Mouse (Mus musculus) stomach, postnatal 0 days (tissue): ENCODE data around the gene Nr5a2. TPM values are rescaled to one million over a fixed set of nuclear protein-coding genes. Genes with fewer than 3 reads are reported as not detected.
A peak's percentile ranks its signal among the peaks of the same experiment; 100 is the strongest.

Source experiments
- ATAC-seq: fragments of 200-750 bp; cut with Nextera tagmentation; 2 replicates; pipeline ENCODE4 v1.8.0; 2017; ENCODE audit not compliant: low FRiP score, low TSS enrichment
- DNase-seq: peaks from one replicate; pipeline ENCODE4 v3.0.0-alpha.2; 2016; ENCODE audit warnings: low spot score
- H3K27ac ChIP-seq: fragments of 300-500 bp; sonication (generic); replicated peaks from 2 replicates; pipeline ENCODE4 v1.5.1; 2014; ENCODE audit warnings: mild to moderate bottlenecking, control low read depth
- H3K27me3 ChIP-seq: fragments of 300-500 bp; sonication (generic); 2 replicates; pipeline ENCODE4 v1.6.1; 2014; ENCODE audit warnings: low read length; ENCODE audit not compliant: control insufficient read depth, insufficient read depth
- H3K36me3 ChIP-seq: fragments of 300-500 bp; sonication (generic); 2 replicates; pipeline ENCODE4 v1.6.1; 2014; ENCODE audit warnings: low read length, mixed read lengths; ENCODE audit not compliant: control insufficient read depth, insufficient read depth
- H3K4me1 ChIP-seq: fragments of 300-500 bp; sonication (generic); replicated peaks from 2 replicates; pipeline ENCODE4 v1.6.1; 2014; ENCODE audit warnings: antibody characterized with exemption; ENCODE audit not compliant: control insufficient read depth, insufficient read depth
- H3K4me2 ChIP-seq: fragments of 300-500 bp; sonication (generic); replicated peaks from 2 replicates; pipeline ENCODE4 v1.6.1; 2014; ENCODE audit warnings: low read depth, mild to moderate bottlenecking, control low read depth, moderate library complexity
- H3K4me3 ChIP-seq: fragments of 300-500 bp; sonication (generic); 2 replicates; pipeline ENCODE4 v1.5.1; 2014; ENCODE audit warnings: low read depth, low read length, control low read depth
- H3K9ac ChIP-seq: fragments of 300-500 bp; sonication (generic); 2 replicates; pipeline ENCODE4 v1.6.1; 2014; ENCODE audit warnings: mild to moderate bottlenecking, low read length, control low read depth, mixed read lengths
- H3K9me3 ChIP-seq: fragments of 300-500 bp; sonication (generic); 2 replicates; pipeline ENCODE4 v1.6.1; 2016; ENCODE audit warnings: low read length; ENCODE audit not compliant: control insufficient read depth
- CTCF ChIP-seq: IDR thresholded peaks from 2 replicates; pipeline ENCODE4 v1.5.1; 2016; ENCODE audit warnings: antibody characterized with exemption, low read depth, mild to moderate bottlenecking, moderate library complexity
- EP300 ChIP-seq: optimal IDR thresholded peaks from 2 replicates; pipeline ENCODE3; 2016; ENCODE audit warnings: antibody characterized with exemption
- WGBS: fragments of 180-500 bp; shearing (Covaris S2); extraction: QIAGEN DNeasy Blood & Tissue Kit; methylation state at CpG from one replicate; pipeline ENCODE4 v1.1.7; 2014; 5-methylcytosine and 5-hydroxymethylcytosine counted together
- polyA plus RNA-seq: library from polyadenylated mRNA; unstranded; fragments of >200 nt; fragmentation: Nextera tagmentation; extraction: Ambion mirVana; gene quantifications from 2 replicates; pipeline ENCODE4 v1.2.1, GENCODE M21; 2015

The Nr5a2 gene
- polyA plus RNA-seq, 1 experiment from 2014 or later: 0.51 TPM

GRCm38 (mm10) chr1:136846081-136846480, 114.2 kb downstream of the Nr5a2 start:
- H3K9ac ChIP-seq: no peak overlapping the region
- H3K9me3 ChIP-seq: no peaks in the 10 kb centered on the region
- TF ChIP-seq EP300 (no peak), CTCF (no peak)
- ATAC-seq (no peak), DNase-seq (no peak)
- no peak overlapping the region for H3K27ac ChIP-seq
- H3K4me3 ChIP-seq: no peak overlapping the region
- H3K4me2 ChIP-seq: no peak overlapping the region
- no peaks in the 10 kb centered on the region for H3K4me1 ChIP-seq
- no peaks in the 10 kb centered on the region for H3K36me3 ChIP-seq
- no peaks in the 10 kb centered on the region for H3K27me3 ChIP-seq
- WGBS: 60% methylated on average over 2 of the region's 2 CpGs

- WGBS: 83% methylated on average over 9 of the region's 9 CpGs
- Histone ChIP-seq H3K27ac (no peak overlapping the region), H3K27me3 (no peaks in the 10 kb centered on the region), H3K4me2 (no peak overlapping the region), H3K36me3 (no peaks in the 10 kb centered on the region), H3K9me3 (no peaks in the 10 kb centered on the region), H3K4me1 (no peaks in the 10 kb centered on the region), H3K4me3 (no peak overlapping the region), H3K9ac (no peak overlapping the region)
- TF ChIP-seq EP300 (no peak), CTCF (no peak)
- DNase-seq: no peak
- no peak for ATAC-seq
Observed at GRCm38 (mm10) chr1:136845341-136845740, 114.9 kb downstream of the Nr5a2 start.

GRCm38 (mm10) chr1:136840512-136840911, 119.7 kb downstream of the Nr5a2 start:
- no peak for DNase-seq
- WGBS: 67% methylated on average over 7 of the region's 7 CpGs
- no peaks in the 10 kb centered on the region for H3K36me3 ChIP-seq

DNA sequence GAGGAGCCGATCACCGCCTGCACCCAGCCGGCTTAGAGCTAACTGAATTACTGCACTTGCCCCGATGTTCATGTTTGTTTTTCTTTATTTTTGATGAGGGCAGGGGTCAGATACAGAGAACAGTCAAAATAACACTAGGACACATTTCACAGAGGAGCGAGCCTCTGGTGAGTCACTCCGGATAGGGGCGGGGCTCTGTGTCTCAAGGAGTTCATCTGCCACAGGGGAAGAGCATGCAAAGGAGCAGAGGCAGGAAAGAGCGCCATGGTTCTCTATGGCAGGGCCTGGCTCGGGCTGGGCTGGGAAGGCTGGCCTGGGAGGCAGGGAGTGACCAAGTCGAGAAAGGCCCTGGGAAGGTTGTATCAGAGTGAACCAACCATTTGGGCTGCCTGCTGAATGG, 121.0 kb downstream of the Nr5a2 start:
- Histone ChIP-seq H3K36me3 (no peaks in the 10 kb centered on the region), H3K4me1 (no peaks in the 10 kb centered on the region), H3K27ac (no peak overlapping the region), H3K4me3 (no peak overlapping the region), H3K9ac (no peak overlapping the region), H3K9me3 (no peaks in the 10 kb centered on the region), H3K27me3 (no peaks in the 10 kb centered on the region), H3K4me2 (no peak overlapping the region)
- 56% methylated on average over 10 of the region's 10 CpGs for WGBS
- ATAC-seq: peak; percentile 18; the same call in 1 of the 2 replicates
- no peak for DNase-seq
- no peak for TF ChIP-seq EP300
- no peak for TF ChIP-seq CTCF

More at GRCm38 (mm10) chr1:136840512-136840911, 119.7 kb downstream of the Nr5a2 start:
- no peak overlapping the region for H3K4me2 ChIP-seq
- H3K27me3 ChIP-seq: no peaks in the 10 kb centered on the region
- no peak for ATAC-seq
- no peaks in the 10 kb centered on the region for H3K9me3 ChIP-seq
- no peak overlapping the region for H3K4me3 ChIP-seq
- H3K9ac ChIP-seq: no peak overlapping the region
- H3K4me1 ChIP-seq: no peaks in the 10 kb centered on the region
- TF ChIP-seq CTCF (no peak), EP300 (no peak)
- no peak overlapping the region for H3K27ac ChIP-seq

DNA sequence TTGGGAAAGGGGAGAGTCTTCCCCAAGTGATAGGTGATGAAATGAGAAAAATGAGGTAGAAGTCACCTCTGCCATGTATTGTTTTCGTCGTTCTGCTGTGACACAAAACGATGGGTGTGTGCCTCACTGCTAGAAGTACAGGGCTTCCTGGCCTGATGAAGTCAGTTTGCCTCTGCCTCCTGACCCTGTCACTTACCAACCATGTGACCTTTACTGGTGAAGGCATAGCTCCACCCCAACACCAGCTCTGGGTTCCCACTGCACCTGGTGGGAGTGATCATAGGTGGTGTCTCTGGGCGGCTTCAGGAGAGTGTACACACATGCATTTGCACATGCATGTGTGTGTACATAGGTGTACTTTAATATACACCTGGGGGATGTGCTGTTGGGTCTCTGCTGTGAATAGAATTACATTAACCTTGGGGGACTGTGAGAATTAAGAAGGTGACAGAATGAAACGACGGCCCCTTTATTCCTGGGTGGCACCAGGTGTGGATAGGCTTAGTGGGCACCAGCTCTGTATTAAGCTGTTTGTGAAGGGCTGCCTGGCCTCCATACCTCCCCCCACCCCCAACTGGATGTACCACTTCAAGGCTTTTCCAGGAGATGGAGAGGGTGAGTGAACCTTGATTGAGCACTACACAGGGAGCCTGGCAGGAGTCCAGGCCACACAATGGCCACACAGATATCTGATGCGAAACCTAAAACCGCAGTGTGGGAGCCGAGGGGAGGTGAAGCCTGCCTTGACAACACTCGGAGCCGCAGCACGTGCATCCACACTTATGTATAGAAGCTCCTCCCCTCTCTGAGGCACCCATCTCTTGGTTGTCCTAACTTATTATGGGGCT, 127.7 kb downstream of the Nr5a2 start:
- Histone ChIP-seq H3K9ac (no peak overlapping the region), H3K27me3 (no peaks in the 10 kb centered on the region), H3K36me3 (no peaks in the 10 kb centered on the region), H3K9me3 (no peaks in the 10 kb centered on the region), H3K4me1 (no peaks in the 10 kb centered on the region), H3K4me2 (no peak overlapping the region), H3K27ac (no peak overlapping the region), H3K4me3 (no peak overlapping the region)
- ATAC-seq (0 out of 2 replicates have a peak, but pooled peaks have one; percentile 15), DNase-seq (peak; percentile 42)
- 51% methylated on average over 12 of the region's 12 CpGs for WGBS
- TF ChIP-seq EP300 (no peak), CTCF (no peak)

DNA sequence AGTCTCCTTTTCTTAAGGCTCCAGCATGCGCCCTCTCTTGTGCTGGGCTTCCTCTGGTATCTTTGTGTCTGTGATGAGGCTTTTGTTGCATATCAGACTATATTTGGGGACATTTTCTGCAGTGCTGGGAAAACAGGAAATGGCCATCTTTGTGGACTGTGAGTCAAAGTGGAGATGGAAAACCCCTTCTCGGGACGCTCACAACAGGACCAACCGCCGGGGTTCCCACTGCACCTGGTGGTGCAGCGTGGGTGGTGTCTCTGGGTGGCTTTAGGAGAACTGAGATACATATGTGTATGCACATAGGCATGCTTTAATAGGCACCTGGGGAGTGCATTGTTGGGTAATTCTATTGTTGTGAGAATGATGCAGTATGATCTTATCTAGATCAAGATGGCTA, 129.3 kb downstream of the Nr5a2 start:
- no peak for DNase-seq
- Histone ChIP-seq H3K4me1 (no peaks in the 10 kb centered on the region), H3K9ac (no peak overlapping the region), H3K4me3 (no peak overlapping the region), H3K4me2 (no peak overlapping the region), H3K9me3 (no peaks in the 10 kb centered on the region), H3K27me3 (no peaks in the 10 kb centered on the region), H3K36me3 (no peaks in the 10 kb centered on the region), H3K27ac (no peak overlapping the region)
- no peak for ATAC-seq
- 85% methylated on average over 6 of the region's 6 CpGs for WGBS
- TF ChIP-seq EP300 (no peak), CTCF (no peak)
